Mouse (Mus musculus) limb, embryonic 14.5 days (tissue): ENCODE measurements at regions not wholly inside any gene's neighbourhood (a gene's known extent, or its start where the extent isn't known, plus 50 kb on each side); places are given as distances from the start of the nearest gene placed in this dataset.
A peak's percentile ranks its signal among the peaks of the same experiment; 100 is the strongest.

Source experiments
- ATAC-seq: fragments of 200-750 bp; cut with Nextera tagmentation; 2 replicates; pipeline ENCODE4 v1.8.0; 2017; ENCODE audit warnings: low read depth, moderate number of reproducible peaks, moderate TSS enrichment; ENCODE audit not compliant: low FRiP score
- DNase-seq: peaks from one replicate; pipeline ENCODE4 v3.0.0-alpha.2; 2015; ENCODE audit warnings: low spot score
- H3K27ac ChIP-seq: fragments of 300-500 bp; sonication (generic); replicated peaks from 2 replicates; pipeline ENCODE4 v1.5.1; 2014; ENCODE audit warnings: low read depth, mild to moderate bottlenecking, low read length, moderate library complexity, mixed read lengths
- H3K27me3 ChIP-seq: fragments of 300-500 bp; sonication (generic); 2 replicates; pipeline ENCODE4 v1.6.1; 2014; ENCODE audit warnings: low read length, mixed read lengths; ENCODE audit not compliant: control insufficient read depth, insufficient read depth
- H3K36me3 ChIP-seq: fragments of 300-500 bp; sonication (generic); 2 replicates; pipeline ENCODE4 v1.6.1; 2014; ENCODE audit warnings: mild to moderate bottlenecking, low read length, moderate library complexity, mixed read lengths; ENCODE audit not compliant: control insufficient read depth, insufficient read depth
- H3K4me1 ChIP-seq: fragments of 300-500 bp; sonication (generic); 2 replicates; pipeline ENCODE4 v1.6.1; 2014; ENCODE audit warnings: antibody characterized with exemption, low read length, mixed read lengths; ENCODE audit not compliant: control insufficient read depth, insufficient read depth
- H3K4me2 ChIP-seq: fragments of 300-500 bp; sonication (generic); replicated peaks from 2 replicates; pipeline ENCODE4 v1.6.1; 2014; ENCODE audit warnings: low read depth, mild to moderate bottlenecking, low read length, moderate library complexity; ENCODE audit not compliant: severe bottlenecking
- H3K4me3 ChIP-seq: fragments of 300-500 bp; sonication (generic); replicated peaks from 2 replicates; pipeline ENCODE4 v1.5.1; 2014; ENCODE audit warnings: low read length
- H3K9ac ChIP-seq: fragments of 300-500 bp; sonication (generic); 2 replicates; pipeline ENCODE4 v1.6.1; 2014; ENCODE audit warnings: mild to moderate bottlenecking, low read depth, low read length, moderate library complexity; ENCODE audit not compliant: severe bottlenecking
- H3K9me3 ChIP-seq: fragments of 300-500 bp; sonication (generic); 2 replicates; pipeline ENCODE4 v1.6.1; 2016; ENCODE audit warnings: low read length; ENCODE audit not compliant: control insufficient read depth
- POLR2A ChIP-seq: fragments of 200-500 bp; IDR thresholded peaks from 2 replicates; pipeline ENCODE4 v1.8.0; 2012; ENCODE audit warnings: inconsistent platforms, mild to moderate bottlenecking, moderate library complexity, borderline replicate concordance; ENCODE audit not compliant: insufficient read depth, insufficient read length; ENCODE audit errors: extremely low read depth
- WGBS: fragments of 180-500 bp; shearing (Covaris S2); extraction: QIAGEN DNeasy Blood & Tissue Kit; methylation state at CpG from one replicate; pipeline ENCODE4 v1.1.7; 2014; 5-methylcytosine and 5-hydroxymethylcytosine counted together

GRCm38 (mm10) chr1:130309746-130310145 is 113.1 kb downstream of the Cd55b start:
- H3K4me2 ChIP-seq: no peak overlapping the region
- no peaks in the 10 kb centered on the region for H3K4me1 ChIP-seq
- TF ChIP-seq POLR2A: no peak
- H3K9ac ChIP-seq: no peak overlapping the region
- H3K36me3 ChIP-seq: no peaks in the 10 kb centered on the region
- DNase-seq: no peak
- H3K9me3 ChIP-seq: no peaks in the 10 kb centered on the region
- 80% methylated on average over 2 of the region's 2 CpGs for WGBS
- no peak for ATAC-seq
- no peak overlapping the region for H3K27ac ChIP-seq
- H3K27me3 ChIP-seq: no peaks in the 10 kb centered on the region
- H3K4me3 ChIP-seq: no peak overlapping the region

GRCm38 (mm10) chr1:130301828-130302386 is 120.9 kb downstream of the Cd55b start:
- Histone ChIP-seq H3K4me1 (peaks cover 13% of the 10 kb centered on the region), H3K27me3 (no peaks in the 10 kb centered on the region), H3K9ac (no peak overlapping the region), H3K4me2 (no peak overlapping the region), H3K36me3 (no peaks in the 10 kb centered on the region), H3K9me3 (no peaks in the 10 kb centered on the region), H3K4me3 (no peak overlapping the region), H3K27ac (no peak overlapping the region)
- no peak for ATAC-seq
- 54% methylated on average over 11 of the region's 11 CpGs for WGBS
- DNase-seq: no peak
- no peak for TF ChIP-seq POLR2A

- Histone ChIP-seq H3K4me1 (peaks cover 13% of the 10 kb centered on the region), H3K9me3 (no peaks in the 10 kb centered on the region), H3K36me3 (no peaks in the 10 kb centered on the region), H3K4me2 (peak overlapping the region; percentile 45), H3K27me3 (no peaks in the 10 kb centered on the region), H3K4me3 (peak overlapping the region; percentile 22), H3K9ac (no peak overlapping the region), H3K27ac (no peak overlapping the region)
- WGBS: 7% methylated on average over 13 of the region's 13 CpGs
- no peak for TF ChIP-seq POLR2A
- DNase-seq: peak; percentile 32
- peak; percentile 42; the same call in 1 of the 2 replicates for ATAC-seq
Observed at GRCm38 (mm10) chr1:130300065-130300815, 122.6 kb downstream of the Cd55b start.

GRCm38 (mm10) chr1:130299641-130300040 is 123.2 kb downstream of the Cd55b start:
- no peaks in the 10 kb centered on the region for H3K27me3 ChIP-seq
- ATAC-seq (no peak), DNase-seq (no peak)
- no peak overlapping the region for H3K27ac ChIP-seq
- H3K4me3 ChIP-seq: peak overlapping the region; percentile 22; the same call in 1 of the 2 replicates
- H3K9ac ChIP-seq: no peak overlapping the region
- H3K4me1 ChIP-seq: peaks cover 13% of the 10 kb centered on the region
- peak overlapping the region; percentile 45 for H3K4me2 ChIP-seq
- no peak for TF ChIP-seq POLR2A
- WGBS: 21% methylated on average over 4 of the region's 4 CpGs
- no peaks in the 10 kb centered on the region for H3K9me3 ChIP-seq
- H3K36me3 ChIP-seq: no peaks in the 10 kb centered on the region

- no peak for ATAC-seq
- no peak overlapping the region for H3K4me3 ChIP-seq
Observed at GRCm38 (mm10) chr1:130299069-130299468, 123.7 kb downstream of the Cd55b start.

More at GRCm38 (mm10) chr1:130299069-130299468, 123.7 kb downstream of the Cd55b start:
- H3K9me3 ChIP-seq: no peaks in the 10 kb centered on the region
- peaks cover 13% of the 10 kb centered on the region for H3K4me1 ChIP-seq
- no peak overlapping the region for H3K27ac ChIP-seq
- no peak for TF ChIP-seq POLR2A
- H3K9ac ChIP-seq: no peak overlapping the region
- H3K36me3 ChIP-seq: no peaks in the 10 kb centered on the region
- no peak for DNase-seq
- WGBS: 68% methylated on average over 3 of the region's 3 CpGs
- no peak overlapping the region for H3K4me2 ChIP-seq
- no peaks in the 10 kb centered on the region for H3K27me3 ChIP-seq
